Mouse (Mus musculus) lung, postnatal 36 days (tissue): ENCODE data around the gene Wbp2nl.

ENCODE experiments used
- DNase-seq: peaks from one replicate; pipeline ENCODE4 v3.0.0; 2022; ENCODE audit warnings: mixed read lengths

Gene Wbp2nl

GRCm38 (mm10) chr15:82322195-82322594, 23.4 kb downstream of the Wbp2nl start:
- DNase-seq, result no peak

GRCm38 (mm10) chr15:82325382-82325781, 26.6 kb downstream of the Wbp2nl start:
- DNase-seq, result no peak

- DNase-seq, result no peak
Observed at GRCm38 (mm10) chr15:82335194-82335593, 36.4 kb downstream of the Wbp2nl start.

- no peak for DNase-seq
Observed at GRCm38 (mm10) chr15:82336629-82337028, 37.9 kb downstream of the Wbp2nl start.

- DNase-seq, result no peak
Observed at GRCm38 (mm10) chr15:82337875-82338274, 39.1 kb downstream of the Wbp2nl start.

GRCm38 (mm10) chr15:82338593-82339112, 39.9 kb downstream of the Wbp2nl start, which contains the start of the genes Naga, Pheta2 and Smdt1:
Gene Naga (minus strand): TSS chr15:82338925.
Gene Pheta2 (plus strand): TSS chr15:82338942.
Gene Smdt1 (plus strand): TSS chr15:82338959.
- peak; percentile 97 for DNase-seq

- DNase-seq, result no peak
Observed at GRCm38 (mm10) chr15:82339150-82339549, 40.4 kb downstream of the Wbp2nl start.

GRCm38 (mm10) chr15:82339634-82340254, 41.0 kb downstream of the Wbp2nl start:
- no peak for DNase-seq

- no peak for DNase-seq
Observed at GRCm38 (mm10) chr15:82340414-82341035, 41.8 kb downstream of the Wbp2nl start.

- DNase-seq, result peak; percentile 58
Observed at GRCm38 (mm10) chr15:82341036-82341501, 42.3 kb downstream of the Wbp2nl start.

GRCm38 (mm10) chr15:82341675-82342542, 43.2 kb downstream of the Wbp2nl start:
- no peak for DNase-seq

GRCm38 (mm10) chr15:82342543-82342935, 43.8 kb downstream of the Wbp2nl start:
- no peak for DNase-seq

- no peak for DNase-seq
Observed at GRCm38 (mm10) chr15:82343368-82344287, 44.9 kb downstream of the Wbp2nl start.

- DNase-seq, result no peak
Observed at GRCm38 (mm10) chr15:82344971-82345370, 46.2 kb downstream of the Wbp2nl start.

GRCm38 (mm10) chr15:82345820-82346470, 47.2 kb downstream of the Wbp2nl start:
- DNase-seq, result peak; percentile 100

GRCm38 (mm10) chr15:82346580-82347302, 48.0 kb downstream of the Wbp2nl start:
- DNase-seq, result no peak

- no peak for DNase-seq
Observed at GRCm38 (mm10) chr15:82347303-82347676, 48.5 kb downstream of the Wbp2nl start.

GRCm38 (mm10) chr15:82347852-82348251, 49.1 kb downstream of the Wbp2nl start:
- no peak for DNase-seq

- no peak for DNase-seq
Observed at GRCm38 (mm10) chr15:82348258-82348998, 49.7 kb downstream of the Wbp2nl start.

- no peak for DNase-seq
Observed at GRCm38 (mm10) chr15:82348999-82349341, 50.2 kb downstream of the Wbp2nl start.
